Mouse (Mus musculus) olfactory bulb, adult 2 months (tissue): ENCODE results near the gene Cpsf4l.

Source experiments
- CTCF ChIP-seq: fragments of 200-500 bp; IDR thresholded peaks from 2 replicates; pipeline ENCODE4 v1.5.1; 2012; ENCODE audit warnings: low read depth, mild to moderate bottlenecking, low read length, moderate library complexity; ENCODE audit not compliant: insufficient read depth
- POLR2A ChIP-seq: fragments of 200-500 bp; IDR thresholded peaks from 2 replicates; pipeline ENCODE4 v1.6.1; 2012; ENCODE audit warnings: mild to moderate bottlenecking, low read depth, low read length, moderate library complexity; ENCODE audit not compliant: insufficient read depth

- no peak for TF ChIP-seq CTCF
- TF ChIP-seq POLR2A: no peak
These were observed 21.1 kb upstream of the Cpsf4l start for GRCm38 (mm10) chr11:113730879-113731278.
